Comparison of ENCODE assay signal across 11 mouse cellular contexts in genomic region chr5:103464329-103464728, GRCm38 (mm10).
"Had no signal": no experiment of that assay in that cellular context is flagged by ENCODE, and none has a peak within 500 bp of the region (broad histone marks: within the 10 kb centered on the region; RNA-seq: fewer than 3 reads in every experiment).

No protein-coding gene starts in this region.

- H3K36me3 ChIP-seq: limb, embryonic 12.5 days; neural tube, embryonic 13.5 days had no signal

- H3K4me2 ChIP-seq: limb, embryonic 12.5 days; midbrain, embryonic 12.5 days; neural tube, embryonic 13.5 days had no signal

- H3K9me3 ChIP-seq: limb, embryonic 12.5 days; midbrain, embryonic 12.5 days; neural tube, embryonic 13.5 days had no signal

- DNase-seq: liver; lung, adult 18-20 months; right cerebral cortex, postnatal 4 days; spleen, adult 18-20 months; thymus, postnatal 36 days had no signal

- H3K4me3 ChIP-seq: layer of hippocampus, adult 2 months; limb, embryonic 12.5 days; midbrain, embryonic 12.5 days; neural tube, embryonic 13.5 days had no signal

- H3K4me1 ChIP-seq: limb, embryonic 12.5 days; neural tube, embryonic 13.5 days had no signal

- H3K27ac ChIP-seq: layer of hippocampus, adult 2 months; limb, embryonic 12.5 days; liver, embryonic 14.5 days; midbrain, embryonic 12.5 days; neural tube, embryonic 13.5 days had no signal

- ATAC-seq: midbrain, embryonic 16.5 days had no signal

- H3K9ac ChIP-seq: limb, embryonic 12.5 days; liver, embryonic 14.5 days; midbrain, embryonic 12.5 days; neural tube, embryonic 13.5 days had no signal

- H3K27me3 ChIP-seq: limb, embryonic 12.5 days; midbrain, embryonic 12.5 days; neural tube, embryonic 13.5 days had no signal
